Mouse (Mus musculus) forebrain, embryonic 12.5 days (tissue): ENCODE measurements around the gene Sptbn1. TPM values are rescaled to one million over a fixed set of nuclear protein-coding genes. Genes with fewer than 3 reads are reported as not detected.

Source experiments
- ATAC-seq: fragments of 200-750 bp; cut with Nextera tagmentation; 2 replicates; pipeline ENCODE4 v1.8.0; 2017; ENCODE audit warnings: moderate TSS enrichment; ENCODE audit not compliant: low FRiP score
- H3K27ac ChIP-seq: fragments of 300-500 bp; sonication (generic); 2 replicates; pipeline ENCODE4 v1.5.1; 2016; ENCODE audit warnings: mild to moderate bottlenecking
- H3K27me3 ChIP-seq: fragments of 300-500 bp; sonication (generic); 2 replicates; pipeline ENCODE4 v1.6.1; 2016; ENCODE audit warnings: mild to moderate bottlenecking
- H3K36me3 ChIP-seq: fragments of 300-500 bp; sonication (generic); replicated peaks from 2 replicates; pipeline ENCODE4 v1.6.1; 2016; ENCODE audit warnings: mild to moderate bottlenecking
- H3K4me1 ChIP-seq: fragments of 300-500 bp; sonication (generic); 2 replicates; pipeline ENCODE4 v1.6.1; 2016
- H3K4me2 ChIP-seq: fragments of 300-500 bp; sonication (generic); 2 replicates; pipeline ENCODE4 v1.6.1; 2016; ENCODE audit warnings: mild to moderate bottlenecking, moderate library complexity
- H3K4me3 ChIP-seq: fragments of 300-500 bp; sonication (generic); replicated peaks from 2 replicates; pipeline ENCODE4 v1.5.1; 2016; ENCODE audit warnings: mild to moderate bottlenecking
- H3K9ac ChIP-seq: fragments of 300-500 bp; sonication (generic); 2 replicates; pipeline ENCODE4 v1.6.1; 2016; ENCODE audit warnings: mild to moderate bottlenecking
- H3K9me3 ChIP-seq: fragments of 300-500 bp; sonication (generic); 2 replicates; pipeline ENCODE4 v1.6.1; 2016
- WGBS: fragments of 180-500 bp; shearing (Covaris S2); methylation state at CpG from one replicate; pipeline ENCODE4 v1.1.7; 2016; 5-methylcytosine and 5-hydroxymethylcytosine counted together
- polyA plus RNA-seq: library from polyadenylated mRNA; unstranded; fragments of >200 nt; fragmentation: Nextera tagmentation; extraction: Ambion mirVana; gene quantifications from 2 replicates; pipeline ENCODE4 v1.2.1, GENCODE M21; 2016

Sptbn1 gene
- polyA plus RNA-seq, 1 experiment from 2014 or later: 85.9 TPM

GRCm38 (mm10) chr11:30226756-30227155, 41.2 kb downstream of the Sptbn1 start:
- ATAC-seq: no peak
- Histone ChIP-seq H3K36me3 (no peaks in the 10 kb centered on the region), H3K27me3 (no peaks in the 10 kb centered on the region), H3K4me2 (no peak overlapping the region), H3K9me3 (no peaks in the 10 kb centered on the region), H3K4me3 (no peak overlapping the region), H3K4me1 (no peaks in the 10 kb centered on the region), H3K27ac (no peak overlapping the region), H3K9ac (no peak overlapping the region)
- 79% methylated on average over 2 of the region's 2 CpGs for WGBS

- Histone ChIP-seq H3K4me2 (no peak overlapping the region), H3K9ac (no peak overlapping the region), H3K27ac (no peak overlapping the region), H3K36me3 (no peaks in the 10 kb centered on the region), H3K9me3 (no peaks in the 10 kb centered on the region), H3K4me1 (no peaks in the 10 kb centered on the region), H3K4me3 (no peak overlapping the region), H3K27me3 (no peaks in the 10 kb centered on the region)
- no peak for ATAC-seq
These were observed 43.4 kb downstream of the Sptbn1 start for GRCm38 (mm10) chr11:30224599-30224998.

- WGBS: 22% methylated on average over 2 of the region's 2 CpGs
- H3K9me3 ChIP-seq: no peaks in the 10 kb centered on the region
- no peaks in the 10 kb centered on the region for H3K4me1 ChIP-seq
- H3K27me3 ChIP-seq: no peaks in the 10 kb centered on the region
- H3K27ac ChIP-seq: no peak overlapping the region
- no peak overlapping the region for H3K9ac ChIP-seq
- no peak overlapping the region for H3K4me3 ChIP-seq
- no peak for ATAC-seq
- H3K4me2 ChIP-seq: no peak overlapping the region
- H3K36me3 ChIP-seq: 0 out of 2 replicates have a peak, but pooled peaks cover 3% of the 10 kb centered on the region
These were observed 45.3 kb downstream of the Sptbn1 start for GRCm38 (mm10) chr11:30222636-30223035.

GRCm38 (mm10) chr11:30221043-30221442, 46.9 kb downstream of the Sptbn1 start:
- Histone ChIP-seq H3K27me3 (no peaks in the 10 kb centered on the region), H3K9me3 (no peaks in the 10 kb centered on the region), H3K36me3 (0 out of 2 replicates have a peak, but pooled peaks cover 3% of the 10 kb centered on the region), H3K27ac (no peak overlapping the region), H3K4me3 (no peak overlapping the region), H3K4me1 (no peaks in the 10 kb centered on the region), H3K9ac (no peak overlapping the region), H3K4me2 (no peak overlapping the region)
- ATAC-seq: no peak
- WGBS: 90% methylated on average over 5 of the region's 5 CpGs

- Histone ChIP-seq H3K27ac (no peak overlapping the region), H3K9me3 (no peaks in the 10 kb centered on the region), H3K27me3 (no peaks in the 10 kb centered on the region), H3K9ac (no peak overlapping the region), H3K4me1 (no peaks in the 10 kb centered on the region), H3K4me2 (no peak overlapping the region), H3K4me3 (no peak overlapping the region), H3K36me3 (0 out of 2 replicates have a peak, but pooled peaks cover 3% of the 10 kb centered on the region)
- no peak for ATAC-seq
- WGBS: 88% methylated on average over 1 of the region's 1 CpGs
These were observed 49.6 kb downstream of the Sptbn1 start for GRCm38 (mm10) chr11:30218386-30218785.

GRCm38 (mm10) chr11:30217496-30217895, 50.5 kb downstream of the Sptbn1 start:
- ATAC-seq: no peak
- Histone ChIP-seq H3K9ac (no peak overlapping the region), H3K36me3 (0 out of 2 replicates have a peak, but pooled peaks cover 3% of the 10 kb centered on the region), H3K27me3 (no peaks in the 10 kb centered on the region), H3K4me3 (no peak overlapping the region), H3K27ac (no peak overlapping the region), H3K4me2 (no peak overlapping the region), H3K4me1 (no peaks in the 10 kb centered on the region), H3K9me3 (no peaks in the 10 kb centered on the region)
- WGBS: 52% methylated on average over 1 of the region's 1 CpGs

GRCm38 (mm10) chr11:30211663-30212416, 56.1 kb downstream of the Sptbn1 start:
- ATAC-seq: no peak
- Histone ChIP-seq H3K9me3 (no peaks in the 10 kb centered on the region), H3K9ac (no peak overlapping the region), H3K4me1 (no peaks in the 10 kb centered on the region), H3K27me3 (no peaks in the 10 kb centered on the region), H3K36me3 (no peaks in the 10 kb centered on the region), H3K27ac (no peak overlapping the region), H3K4me3 (no peak overlapping the region), H3K4me2 (no peak overlapping the region)
- 64% methylated on average over 5 of the region's 5 CpGs for WGBS

GRCm38 (mm10) chr11:30211141-30211540, 56.8 kb downstream of the Sptbn1 start:
- H3K27me3 ChIP-seq: no peaks in the 10 kb centered on the region
- no peak overlapping the region for H3K4me2 ChIP-seq
- no peaks in the 10 kb centered on the region for H3K4me1 ChIP-seq
- WGBS: 82% methylated on average over 3 of the region's 3 CpGs
- ATAC-seq: no peak
- no peak overlapping the region for H3K9ac ChIP-seq
- no peaks in the 10 kb centered on the region for H3K9me3 ChIP-seq
- no peak overlapping the region for H3K27ac ChIP-seq
- no peaks in the 10 kb centered on the region for H3K36me3 ChIP-seq
- no peak overlapping the region for H3K4me3 ChIP-seq

GRCm38 (mm10) chr11:30210100-30210811, 57.7 kb downstream of the Sptbn1 start:
- Histone ChIP-seq H3K4me2 (no peak overlapping the region), H3K9me3 (no peaks in the 10 kb centered on the region), H3K4me3 (no peak overlapping the region), H3K27me3 (no peaks in the 10 kb centered on the region), H3K9ac (no peak overlapping the region), H3K27ac (no peak overlapping the region), H3K36me3 (no peaks in the 10 kb centered on the region), H3K4me1 (no peaks in the 10 kb centered on the region)
- 87% methylated on average over 6 of the region's 6 CpGs for WGBS
- ATAC-seq: no peak

GRCm38 (mm10) chr11:30209495-30209894, 58.5 kb downstream of the Sptbn1 start:
- no peak overlapping the region for H3K9ac ChIP-seq
- no peaks in the 10 kb centered on the region for H3K27me3 ChIP-seq
- H3K4me2 ChIP-seq: no peak overlapping the region
- no peaks in the 10 kb centered on the region for H3K4me1 ChIP-seq
- ATAC-seq: no peak
- no peak overlapping the region for H3K27ac ChIP-seq
- no peaks in the 10 kb centered on the region for H3K9me3 ChIP-seq
- WGBS: 77% methylated on average over 4 of the region's 4 CpGs
- H3K4me3 ChIP-seq: no peak overlapping the region
- no peaks in the 10 kb centered on the region for H3K36me3 ChIP-seq

GRCm38 (mm10) chr11:30204398-30204797, 63.6 kb downstream of the Sptbn1 start:
- no peak overlapping the region for H3K4me2 ChIP-seq
- H3K4me1 ChIP-seq: 0 out of 2 replicates have a peak, but pooled peaks cover 4% of the 10 kb centered on the region
- no peaks in the 10 kb centered on the region for H3K9me3 ChIP-seq
- no peak overlapping the region for H3K27ac ChIP-seq
- no peaks in the 10 kb centered on the region; the same call in 1 of the 2 replicates for H3K27me3 ChIP-seq
- H3K4me3 ChIP-seq: no peak overlapping the region
- no peak overlapping the region for H3K9ac ChIP-seq
- no peaks in the 10 kb centered on the region for H3K36me3 ChIP-seq
- ATAC-seq: no peak

GRCm38 (mm10) chr11:30200391-30200790, 67.6 kb downstream of the Sptbn1 start:
- Histone ChIP-seq H3K9me3 (no peaks in the 10 kb centered on the region), H3K4me1 (peaks cover 28% of the 10 kb centered on the region), H3K27me3 (no peaks in the 10 kb centered on the region; the same call in 1 of the 2 replicates), H3K27ac (no peak overlapping the region), H3K36me3 (no peaks in the 10 kb centered on the region), H3K4me3 (no peak overlapping the region), H3K4me2 (no peak overlapping the region), H3K9ac (no peak overlapping the region)
- ATAC-seq: no peak
